Mouse (Mus musculus) liver, embryonic 12.5 days (tissue): Measurements from ENCODE around the gene Rec8. TPM values are rescaled to one million over a fixed set of nuclear protein-coding genes. Genes with fewer than 3 reads are reported as not detected.

Source experiments
- polyA plus RNA-seq: library from polyadenylated mRNA; unstranded; fragments of >200 nt; fragmentation: Nextera tagmentation; extraction: Ambion mirVana; gene quantifications from 2 replicates; pipeline ENCODE4 v1.2.1, GENCODE M21; 2016

The Rec8 gene
- polyA plus RNA-seq, 1 experiment from 2014 or later = 1.8 TPM

Other genes starting within 250 kb of the Rec8 start
- gene Dhrs4, start 139.3 kb upstream of the Rec8 start, polyA plus RNA-seq = 76.6 and 77.0 TPM in 2 replicates
- gene Carmil3, start 127.4 kb upstream of the Rec8 start, polyA plus RNA-seq = 0.91 and 1.8 TPM in 2 replicates
- gene Cpne6, start 107.6 kb upstream of the Rec8 start, polyA plus RNA-seq = 0.13 TPM in 1 of 2 replicates, not detected in the other
- gene Nrl, start 93.1 kb upstream of the Rec8 start, polyA plus RNA-seq = not detected in 2 replicates
- gene Pck2, start 77.8 kb upstream of the Rec8 start, polyA plus RNA-seq = 35.5 and 37.4 TPM in 2 replicates
- 57.1 and 60.3 TPM in 2 replicates for gene Dcaf11, start 58.0 kb upstream of the Rec8 start, polyA plus RNA-seq
- gene A730061H03Rik, start 57.6 kb upstream of the Rec8 start, polyA plus RNA-seq = 1.9 and 2.7 TPM in 2 replicates
- 0.63 and 0.75 TPM in 2 replicates for gene Fitm1, start 42.4 kb upstream of the Rec8 start, polyA plus RNA-seq
- 108 and 111 TPM in 2 replicates for gene Psme1, start 39.9 kb upstream of the Rec8 start, polyA plus RNA-seq
- 28.7 and 32.9 TPM in 2 replicates for gene Emc9, start 32.7 kb upstream of the Rec8 start, polyA plus RNA-seq
- 221 and 222 TPM in 2 replicates for gene Psme2, start 26.9 kb upstream of the Rec8 start, polyA plus RNA-seq
- gene Rnf31, start 26.3 kb upstream of the Rec8 start, polyA plus RNA-seq = 14.2 and 15.7 TPM in 2 replicates
- 14.4 and 15.3 TPM in 2 replicates for gene Irf9, start 14.5 kb upstream of the Rec8 start, polyA plus RNA-seq
- gene Ipo4, start 17.9 kb downstream of the Rec8 start, polyA plus RNA-seq = 46.0 and 48.8 TPM in 2 replicates
- 1.8 and 2.8 TPM in 2 replicates for gene Gm49378, start 19.9 kb downstream of the Rec8 start, polyA plus RNA-seq
- gene Tm9sf1, start 25.8 kb downstream of the Rec8 start, polyA plus RNA-seq = 64.9 and 69.7 TPM in 2 replicates
- 0.18 and 0.30 TPM in 2 replicates for gene Tssk4, start 32.1 kb downstream of the Rec8 start, polyA plus RNA-seq
- gene Mdp1, start 42.5 kb downstream of the Rec8 start, polyA plus RNA-seq = 27.5 and 28.1 TPM in 2 replicates
- gene Gmpr2, start 53.9 kb downstream of the Rec8 start, polyA plus RNA-seq = 36.8 and 39.1 TPM in 2 replicates
- 322 and 329 TPM in 2 replicates for gene Nedd8, start 54.1 kb downstream of the Rec8 start, polyA plus RNA-seq
- 31.9 and 32.2 TPM in 2 replicates for gene Tinf2, start 63.8 kb downstream of the Rec8 start, polyA plus RNA-seq
- 1.6 and 2.1 TPM in 2 replicates for gene Tgm1, start 95.9 kb downstream of the Rec8 start, polyA plus RNA-seq
- 18.3 and 18.9 TPM in 2 replicates for gene Rabggta, start 104.2 kb downstream of the Rec8 start, polyA plus RNA-seq
- 34.3 and 35.2 TPM in 2 replicates for gene Dhrs1, start 127.7 kb downstream of the Rec8 start, polyA plus RNA-seq
- gene Nop9, start 127.7 kb downstream of the Rec8 start, polyA plus RNA-seq = 56.0 and 59.4 TPM in 2 replicates
- 10.7 and 11.2 TPM in 2 replicates for gene Cideb, start 140.4 kb downstream of the Rec8 start, polyA plus RNA-seq
- gene Ltb4r2, start 143.4 kb downstream of the Rec8 start, polyA plus RNA-seq = 1.3 and 1.8 TPM in 2 replicates
- gene Ltb4r1, start 147.9 kb downstream of the Rec8 start, polyA plus RNA-seq = 3.1 and 3.6 TPM in 2 replicates
- 2.9 and 3.6 TPM in 2 replicates for gene Adcy4, start 166.1 kb downstream of the Rec8 start, polyA plus RNA-seq
- gene Ripk3, start 170.8 kb downstream of the Rec8 start, polyA plus RNA-seq = 29.1 and 30.0 TPM in 2 replicates
- gene Nfatc4, start 205.1 kb downstream of the Rec8 start, polyA plus RNA-seq = 3.3 and 5.3 TPM in 2 replicates
- gene Nynrin, start 236.0 kb downstream of the Rec8 start, polyA plus RNA-seq = 7.0 and 8.2 TPM in 2 replicates